Mouse (Mus musculus) kidney, postnatal 4 days (tissue): ENCODE results near the gene Szrd1.
"Not testable (repeated sequence)": the region's sequence is repeated elsewhere in the genome, so short reads cannot be mapped to it uniquely, and the experiment has no call there.

Source experiments
- DNase-seq, 2 experiments: peaks; one replicate each; pipeline ENCODE4 v3.0.0; 2021; ENCODE audit warnings: mixed read lengths in 2 of 2

The Szrd1 gene

GRCm38 (mm10) chr4:141147112-141148008, 7.8 kb upstream of the Szrd1 start, which contains the start of gene Fbxo42:
Gene Fbxo42 (plus strand): TSS chr4:141147913.
- peak; percentile 95 to 97 for DNase-seq

DNA sequence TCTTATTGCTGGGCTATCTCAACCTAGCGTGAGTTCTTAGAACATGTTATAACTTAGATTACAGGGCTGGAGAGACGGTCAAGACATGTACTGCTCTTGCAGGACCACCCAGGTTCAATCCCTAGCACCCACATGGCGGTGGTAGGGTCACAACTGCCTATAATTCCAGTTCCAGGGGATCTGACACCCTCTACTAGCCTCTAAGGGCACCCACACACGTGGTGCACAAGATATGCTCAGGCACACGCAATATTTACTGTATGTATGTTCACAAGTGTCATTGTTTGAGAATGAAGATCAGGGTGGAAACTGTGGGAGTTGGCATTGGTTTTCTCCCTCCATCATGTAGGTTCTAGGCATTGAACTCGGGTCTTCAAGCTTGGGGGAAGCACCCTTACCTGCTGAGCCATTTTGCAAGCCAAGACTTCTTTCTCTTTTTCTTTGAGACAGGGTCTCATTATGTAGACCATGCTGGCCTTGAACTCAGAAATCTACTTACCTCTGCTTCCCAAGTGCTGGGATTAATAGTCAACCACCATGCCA, 7.0 kb upstream of the Szrd1 start:
- no peak for DNase-seq

- not testable (repeated sequence) for DNase-seq
Observed at GRCm38 (mm10) chr4:141145124-141145523, 5.5 kb upstream of the Szrd1 start.

DNA sequence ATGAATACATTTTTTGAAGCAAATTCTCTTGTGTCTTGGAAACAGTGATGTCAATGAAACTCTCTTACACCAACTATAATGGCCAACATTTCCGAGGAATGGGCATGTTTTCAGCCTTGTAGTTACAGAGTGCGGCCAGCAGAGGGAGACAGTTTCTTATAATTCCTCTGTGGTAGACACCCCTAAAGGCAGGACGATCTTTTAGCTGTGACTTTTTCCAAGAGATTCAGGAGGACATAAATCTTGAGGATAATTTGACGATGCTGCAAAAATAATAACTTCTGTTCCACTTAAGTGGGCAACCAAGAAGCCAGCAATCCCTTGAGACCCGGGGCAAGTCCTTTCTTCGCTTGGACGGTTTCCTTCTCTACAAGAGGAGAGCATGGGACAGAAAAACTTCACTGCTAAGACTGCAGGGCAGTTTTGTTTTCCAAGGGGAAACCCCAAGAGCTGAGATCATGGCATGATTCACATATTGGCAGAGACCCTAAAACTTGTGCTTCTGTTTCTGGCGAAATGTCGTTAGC, 2.8 kb upstream of the Szrd1 start:
- DNase-seq = peak; percentile 83 to 85

DNA sequence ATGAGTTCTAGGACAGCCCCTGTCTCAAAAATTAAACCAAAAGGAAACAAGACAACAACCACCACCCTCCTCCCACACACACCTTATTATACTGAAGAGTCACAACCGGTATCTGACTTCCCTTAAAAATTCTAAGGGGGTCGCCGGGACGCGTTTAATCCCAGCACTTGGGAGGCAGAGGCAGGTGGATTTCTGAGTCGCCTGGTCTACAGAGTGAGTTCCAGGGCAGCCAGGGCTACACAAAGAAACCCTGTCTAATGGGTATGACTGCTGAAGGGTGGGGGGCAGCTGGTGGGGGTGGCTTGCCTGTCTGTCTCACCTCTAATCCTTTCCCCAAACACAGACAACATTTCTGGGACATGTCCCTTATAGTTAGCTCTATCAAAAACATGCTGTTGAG, 1.4 kb upstream of the Szrd1 start:
- no peak for DNase-seq

DNA sequence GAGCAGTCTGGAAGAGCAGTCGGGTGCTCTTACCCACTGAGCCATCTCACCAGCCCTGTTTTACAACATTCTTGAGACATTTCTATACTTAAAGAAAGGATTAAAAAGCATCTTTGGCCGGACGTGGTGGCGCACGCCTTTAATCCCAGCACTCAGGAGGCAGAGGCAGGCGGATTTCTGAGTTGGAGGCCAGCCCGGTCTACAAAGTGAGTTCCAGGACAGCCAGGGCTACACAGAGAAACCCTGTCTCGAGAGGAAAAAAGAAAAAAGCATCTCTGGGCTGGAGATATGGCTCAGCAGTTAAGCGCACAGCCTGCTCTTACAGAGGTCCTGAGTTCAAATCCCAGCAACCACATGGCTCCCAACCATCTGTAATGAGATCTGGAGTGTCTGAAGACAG, 779 bp upstream of the Szrd1 start:
- DNase-seq = not testable (repeated sequence)

DNA sequence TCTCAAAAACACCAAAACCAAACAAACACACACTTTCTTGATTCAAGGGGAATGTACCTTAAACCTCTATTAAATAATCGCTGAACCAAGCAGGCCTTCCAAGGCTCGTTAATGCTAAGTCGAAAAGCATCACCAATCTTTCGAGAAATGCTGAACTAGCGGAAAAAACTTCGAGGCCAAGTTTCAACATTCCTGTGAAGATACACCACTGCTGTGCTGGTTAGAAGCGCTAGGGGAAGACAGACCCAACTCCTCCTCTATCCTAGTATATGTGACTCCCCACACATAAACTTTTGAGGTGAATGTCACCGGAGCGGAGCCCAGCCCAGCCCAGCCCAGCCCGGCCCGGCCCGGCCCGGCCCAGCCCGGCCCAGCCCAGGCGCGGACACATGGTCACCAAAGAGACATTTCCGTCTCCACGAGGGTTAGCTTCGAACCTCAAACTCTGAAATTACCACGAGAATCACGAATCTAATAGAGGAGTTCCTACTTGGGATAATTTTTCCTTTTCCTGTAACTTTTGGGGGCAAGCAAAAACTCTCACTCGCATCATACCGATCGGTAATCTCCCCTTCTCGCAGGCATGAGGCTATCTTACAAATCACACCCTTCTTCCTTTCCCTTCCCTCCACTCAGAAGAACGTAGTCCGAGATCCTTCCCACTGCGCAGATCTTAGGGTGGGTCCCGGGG, 1.0 kb downstream of the Szrd1 start:
- peak in 1 of 2 experiments; percentile 61 for DNase-seq

DNA sequence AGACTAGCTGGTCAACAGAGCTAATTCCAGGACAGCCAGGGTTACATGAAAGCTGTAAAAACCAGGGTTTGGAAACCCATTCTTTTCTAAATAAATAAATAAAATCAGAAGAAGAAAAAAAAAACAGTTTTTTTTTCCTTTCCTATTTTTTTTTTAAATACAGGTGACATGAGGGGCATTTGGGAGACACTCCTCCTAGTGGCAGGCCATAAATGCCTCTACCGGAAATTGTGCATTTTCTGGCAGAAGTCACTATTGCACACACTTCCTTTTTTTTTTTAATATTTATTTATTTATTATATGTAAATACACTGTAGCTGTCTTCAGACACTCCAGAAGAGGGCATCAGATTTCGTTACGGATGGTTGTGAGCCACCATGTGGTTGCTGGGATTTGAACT, 1.8 kb downstream of the Szrd1 start:
- not testable (repeated sequence) for DNase-seq

GRCm38 (mm10) chr4:141136126-141136525, 3.4 kb downstream of the Szrd1 start:
- DNase-seq = no peak

DNA sequence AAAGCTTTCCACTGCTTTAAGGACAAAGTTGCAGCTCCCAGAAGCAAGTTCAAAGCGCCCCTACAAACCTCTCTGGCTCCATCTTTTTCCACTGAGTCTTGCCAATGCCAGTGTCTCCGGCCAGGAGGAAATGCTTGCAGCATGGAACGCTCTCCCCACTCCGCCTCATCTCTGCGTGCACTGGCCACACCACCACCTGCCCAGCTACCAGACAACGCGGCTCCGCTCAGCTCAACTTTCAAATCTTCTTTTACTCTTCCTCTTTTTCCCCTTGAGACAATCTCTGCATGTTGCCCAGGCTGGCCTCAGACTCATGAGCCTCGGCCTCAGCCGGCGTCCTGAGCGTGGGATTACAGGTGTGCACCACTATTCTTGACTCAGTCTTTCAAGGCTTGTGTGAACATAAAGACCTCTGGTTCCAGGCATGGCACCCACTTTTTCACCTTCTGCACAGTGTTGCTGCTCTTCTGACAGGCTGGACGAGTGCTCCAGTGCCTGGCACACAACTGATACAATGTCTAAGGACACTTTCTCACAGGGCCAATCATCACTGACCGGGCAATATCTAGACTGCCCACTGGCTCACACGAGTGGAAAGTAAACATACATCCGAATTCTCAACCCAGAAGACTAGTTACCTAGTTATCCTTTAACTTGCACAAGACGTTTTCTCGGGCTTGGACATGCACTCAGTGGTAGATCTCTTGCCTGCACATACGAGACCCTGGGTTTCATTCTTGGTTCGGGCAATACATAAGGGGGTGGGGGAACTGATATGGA, 4.6 kb downstream of the Szrd1 start:
- peak in 1 of 2 experiments; percentile 40 for DNase-seq

GRCm38 (mm10) chr4:141134031-141134441, 5.5 kb downstream of the Szrd1 start:
- DNase-seq = peak in 1 of 2 experiments; percentile 38

- peak in 1 of 2 experiments; percentile 39 for DNase-seq
Observed at GRCm38 (mm10) chr4:141133227-141133626, 6.3 kb downstream of the Szrd1 start.

- peak in 1 of 2 experiments; percentile 45 for DNase-seq
Observed at GRCm38 (mm10) chr4:141132191-141132590, 7.4 kb downstream of the Szrd1 start.

DNA sequence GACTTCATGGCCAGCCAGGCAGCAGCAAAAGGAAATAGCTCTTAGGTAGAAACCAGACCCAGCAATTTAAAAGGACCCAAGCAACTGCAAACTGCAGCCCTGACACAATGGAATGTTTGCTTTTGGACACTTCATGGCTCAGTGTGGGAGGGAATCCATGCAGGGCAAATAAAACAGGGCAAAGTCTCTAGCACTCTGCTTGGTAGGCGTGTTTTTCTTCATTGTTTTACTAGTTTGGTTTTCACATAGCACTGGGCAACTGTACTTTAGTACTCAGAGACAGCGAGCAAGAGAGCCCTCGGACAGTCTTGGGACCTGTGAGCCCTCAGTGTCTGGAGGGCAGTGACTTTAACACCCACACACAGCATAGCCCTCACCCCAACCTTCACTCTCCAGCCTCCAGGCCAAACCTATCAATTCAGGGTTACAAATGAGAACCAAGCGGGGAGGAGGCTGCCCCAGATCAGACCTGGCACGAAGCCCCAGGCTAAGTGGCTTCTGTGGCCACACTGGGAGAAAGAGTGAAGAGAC, 8.0 kb downstream of the Szrd1 start:
- peak in 1 of 2 experiments; percentile 58 for DNase-seq

DNA sequence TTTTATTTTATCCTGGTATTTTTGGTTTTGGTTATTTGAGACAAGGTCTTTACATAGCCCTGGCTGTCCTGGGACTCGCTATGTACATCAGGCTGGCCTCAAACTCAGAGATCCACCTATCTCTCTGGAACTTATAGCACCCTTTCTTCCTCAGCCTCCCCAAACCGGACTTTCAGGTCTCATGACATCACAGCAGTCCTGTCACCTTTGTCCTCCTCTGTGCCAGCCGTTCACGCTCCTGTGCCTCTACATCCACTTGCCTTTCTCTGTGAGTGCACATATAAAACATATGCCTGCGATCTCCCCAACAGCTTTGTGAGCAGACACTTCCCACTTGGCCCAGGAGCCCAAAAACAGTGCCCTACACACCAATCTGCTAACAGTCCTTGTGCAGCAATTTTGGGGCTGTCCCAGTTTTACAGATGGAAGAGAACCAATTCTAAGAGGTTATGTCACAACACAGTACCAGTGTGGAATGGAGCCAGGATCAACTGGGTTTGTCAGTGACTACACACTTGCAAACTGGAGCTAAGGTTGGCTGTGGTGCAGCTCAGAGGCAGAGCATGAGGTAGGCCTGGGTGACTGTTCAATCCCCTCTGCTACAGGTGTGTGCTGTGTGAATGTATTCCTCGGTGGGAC, 8.8 kb downstream of the Szrd1 start:
- DNase-seq = peak in 1 of 2 experiments; percentile 54

DNA sequence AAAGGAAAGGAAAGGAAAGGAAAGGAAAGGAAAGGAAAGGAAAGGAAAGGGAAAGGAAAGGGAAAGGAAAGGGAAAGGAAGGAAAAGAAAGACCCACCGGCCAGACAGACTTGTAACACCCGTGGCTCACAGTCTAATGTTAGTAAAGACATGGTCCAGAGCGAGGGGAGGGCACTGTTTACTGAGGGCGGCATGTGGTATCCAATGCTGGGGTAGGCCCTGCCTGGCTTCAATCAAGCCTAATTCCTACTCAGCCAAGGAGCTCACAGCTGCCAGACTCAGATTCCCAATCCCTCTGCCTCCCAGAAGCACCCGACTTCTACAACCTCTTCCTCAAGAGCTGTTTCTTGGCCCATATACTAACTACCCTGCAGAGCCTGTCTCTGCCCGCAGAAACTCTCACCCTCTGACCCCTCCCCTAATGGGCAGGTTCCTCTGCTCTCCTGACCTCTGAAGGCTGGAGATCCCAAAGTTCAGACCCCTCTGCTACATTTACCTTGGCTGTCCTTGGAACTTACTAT, 10.3 kb downstream of the Szrd1 start:
- DNase-seq = no peak

DNA sequence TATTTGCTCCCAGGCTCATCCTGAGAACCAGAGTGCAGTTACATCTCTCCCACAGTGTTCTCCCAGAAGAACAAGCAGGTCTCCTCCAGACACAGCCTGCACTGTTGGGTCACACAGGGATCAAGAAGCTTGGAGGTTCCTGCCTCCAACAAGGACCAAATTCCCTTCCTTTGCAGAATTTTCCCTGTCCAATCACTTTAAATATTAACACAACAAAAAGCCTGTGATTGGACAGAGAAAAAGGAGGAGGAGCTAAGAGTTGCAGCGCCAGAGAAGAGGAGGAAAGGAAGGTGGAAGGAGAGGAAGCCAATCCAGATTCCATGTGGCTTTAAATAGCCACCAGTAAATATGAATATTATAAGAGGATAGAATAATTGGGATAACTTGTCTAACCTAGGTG, 16.5 kb downstream of the Szrd1 start:
- DNase-seq = no peak

- no peak for DNase-seq
Observed at GRCm38 (mm10) chr4:141122663-141123062, 16.9 kb downstream of the Szrd1 start.

DNA sequence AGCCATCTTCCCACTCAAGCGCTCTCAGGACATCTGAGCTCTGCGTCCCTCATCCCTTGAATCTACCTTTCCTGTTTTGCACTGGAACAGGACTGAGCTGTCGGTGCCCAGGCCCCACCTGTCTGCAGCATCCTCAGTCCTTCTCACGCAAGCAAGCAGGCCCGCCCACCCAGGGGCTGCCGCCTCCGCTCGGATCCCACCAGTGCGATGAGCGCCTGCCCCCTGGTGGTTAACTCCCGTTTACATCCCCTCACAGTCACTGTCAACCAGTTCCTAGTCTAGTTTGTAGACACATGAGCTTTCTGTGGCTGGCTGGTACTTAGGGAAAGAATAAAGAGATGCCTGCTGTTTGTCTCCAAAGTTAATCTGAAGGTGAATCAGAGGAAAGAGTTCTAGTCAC, 18.9 kb downstream of the Szrd1 start:
- DNase-seq = peak; percentile 84 to 86

DNA sequence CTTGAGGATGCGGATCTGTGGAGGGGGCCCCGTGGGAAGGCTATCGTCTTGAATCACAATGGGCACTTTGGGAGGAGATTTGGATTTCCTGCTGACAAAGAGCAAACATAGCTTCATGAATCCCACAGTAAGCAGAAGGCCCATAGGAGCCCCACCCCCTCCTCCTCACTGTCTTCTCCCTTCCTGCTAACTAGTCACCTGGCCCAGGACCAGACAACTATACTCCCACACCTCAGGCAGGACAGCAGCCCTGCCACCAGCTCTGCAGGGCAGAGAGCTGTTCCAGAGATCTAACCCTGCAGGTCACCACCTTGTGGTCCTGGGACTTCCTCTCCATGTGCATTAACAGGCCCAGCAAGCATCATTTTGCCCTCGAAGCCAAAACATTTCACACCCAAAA, 20.9 kb downstream of the Szrd1 start:
- DNase-seq = peak in 1 of 2 experiments; percentile 38

DNA sequence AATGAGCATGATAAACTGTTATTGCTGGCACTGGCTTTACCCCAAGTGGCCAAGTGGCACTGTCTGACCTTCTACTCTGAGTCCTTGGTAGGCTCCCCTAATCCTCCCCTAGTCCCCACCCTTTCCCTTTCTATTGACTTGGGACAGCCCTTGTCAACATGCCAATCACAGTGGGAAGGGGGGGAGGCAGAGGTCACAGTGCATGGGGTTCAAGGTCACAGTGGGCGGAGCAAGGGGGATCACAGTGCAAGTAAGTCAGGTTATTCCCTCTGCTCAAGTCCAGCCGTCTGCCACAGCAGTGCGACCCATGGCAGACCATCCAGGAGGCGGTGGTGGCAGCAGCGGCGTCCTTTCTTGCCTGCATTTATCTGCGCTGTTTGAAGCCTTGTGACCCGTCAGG, 24.2 kb downstream of the Szrd1 start:
- DNase-seq = no peak
